Mouse (Mus musculus) A20 (cell line): ENCODE results near the gene Igfbp4.

ENCODE experiments used
- DNase-seq: peaks from one replicate; pipeline ENCODE4 v3.0.0-alpha.2; 2011; ENCODE audit warnings: low read depth, low spot score

The Igfbp4 gene

GRCm38 (mm10) chr11:99080902-99081543, 40.0 kb downstream of the Igfbp4 start:
- no peak for DNase-seq

- DNase-seq = no peak
These were observed 40.5 kb downstream of the Igfbp4 start for GRCm38 (mm10) chr11:99081566-99081965.

GRCm38 (mm10) chr11:99082098-99082497, 41.1 kb downstream of the Igfbp4 start:
- no peak for DNase-seq

GRCm38 (mm10) chr11:99083516-99083915, 42.5 kb downstream of the Igfbp4 start:
- no peak for DNase-seq

GRCm38 (mm10) chr11:99084366-99084765, 43.3 kb downstream of the Igfbp4 start:
- no peak for DNase-seq

- DNase-seq = no peak
These were observed 47.4 kb downstream of the Igfbp4 start for GRCm38 (mm10) chr11:99088486-99088885.

GRCm38 (mm10) chr11:99089077-99089601, 48.1 kb downstream of the Igfbp4 start, which contains the start of gene Tns4:
Gene Tns4, minus strand, starts transcription at chr11:99089306.
- no peak for DNase-seq

GRCm38 (mm10) chr11:99090391-99090790, 49.3 kb downstream of the Igfbp4 start:
- DNase-seq = no peak

- no peak for DNase-seq
These were observed 50.6 kb downstream of the Igfbp4 start for GRCm38 (mm10) chr11:99091666-99092065.

GRCm38 (mm10) chr11:99093740-99094139, 52.7 kb downstream of the Igfbp4 start:
- no peak for DNase-seq

- no peak for DNase-seq
These were observed 54.0 kb downstream of the Igfbp4 start for GRCm38 (mm10) chr11:99094911-99095676.

GRCm38 (mm10) chr11:99095759-99096158, 54.7 kb downstream of the Igfbp4 start:
- no peak for DNase-seq

GRCm38 (mm10) chr11:99096417-99096816, 55.4 kb downstream of the Igfbp4 start:
- DNase-seq = no peak

- no peak for DNase-seq
These were observed 56.1 kb downstream of the Igfbp4 start for GRCm38 (mm10) chr11:99096996-99097774.

- DNase-seq = no peak
These were observed 57.9 kb downstream of the Igfbp4 start for GRCm38 (mm10) chr11:99098924-99099323.

- no peak for DNase-seq
These were observed 58.5 kb downstream of the Igfbp4 start for GRCm38 (mm10) chr11:99099516-99099915.

- DNase-seq = no peak
These were observed 59.2 kb downstream of the Igfbp4 start for GRCm38 (mm10) chr11:99100215-99100614.

GRCm38 (mm10) chr11:99101693-99102092, 60.6 kb downstream of the Igfbp4 start:
- DNase-seq = no peak

- no peak for DNase-seq
These were observed 61.7 kb downstream of the Igfbp4 start for GRCm38 (mm10) chr11:99102575-99103270.
